Mouse (Mus musculus): ENCODE measurements around the gene Pnpo.

GRCm38 (mm10) chr11:96893203-96893842 lies 50.5 kb downstream of the Pnpo start:
- TF ChIP-seq CTCF (IDR thresholded peaks at IDR 0.05; ENCODE audit: low read depth) (no peak), EP300 (optimal IDR thresholded peaks at IDR 0.05) (no peak)

Data from stomach, postnatal 0 days (tissue).